Mouse (Mus musculus) ES-Bruce4 (cell line): Measurements from ENCODE around the gene Odf3l1.

ENCODE experiments used
- CTCF ChIP-seq: IDR thresholded peaks from one replicate; pipeline ENCODE4 v1.8.1; 2011; ENCODE audit warnings: low read depth, low read length
- EP300 ChIP-seq: IDR thresholded peaks from 2 replicates; pipeline ENCODE4 v1.6.1; 2011; ENCODE audit warnings: low read depth, low read length; ENCODE audit not compliant: insufficient read depth
- POLR2A ChIP-seq: IDR thresholded peaks from one replicate; pipeline ENCODE4 v1.8.1; 2011; ENCODE audit warnings: low read length; ENCODE audit not compliant: insufficient read depth

GRCm38 (mm10) chr9:56841864-56842263 is 22.6 kb downstream of the Odf3l1 start:
- TF ChIP-seq POLR2A (no peak), EP300 (no peak), CTCF (no peak)
